Mouse (Mus musculus): ENCODE data around the gene Pwp2.
"Not testable (repeated sequence)": the region's sequence is repeated elsewhere in the genome, so short reads cannot be mapped to it uniquely, and the experiment has no call there.

The Pwp2 gene

GRCm38 (mm10) chr10:78184531-78185380, at the start of gene Pwp2:
Pwp2 (minus strand) TSS chr10:78185149.
- peak; percentile 91 for DNase-seq (ENCODE audit: low spot score)

GRCm38 (mm10) chr10:78233756-78234155, 48.8 kb upstream of the Pwp2 start:
- no peak for DNase-seq (ENCODE audit: low spot score)

- DNase-seq (ENCODE audit: low spot score): no peak
Measured at GRCm38 (mm10) chr10:78233161-78233560, 48.2 kb upstream of the Pwp2 start.

GRCm38 (mm10) chr10:78232301-78232980, 47.5 kb upstream of the Pwp2 start:
- no peak for DNase-seq (ENCODE audit: low spot score)

GRCm38 (mm10) chr10:78228560-78228928, 43.6 kb upstream of the Pwp2 start:
- no peak for DNase-seq (ENCODE audit: low spot score)

- DNase-seq (ENCODE audit: low spot score): no peak
Measured at GRCm38 (mm10) chr10:78227875-78228559, 43.1 kb upstream of the Pwp2 start.

- no peak for DNase-seq (ENCODE audit: low spot score)
Measured at GRCm38 (mm10) chr10:78224136-78224535, 39.2 kb upstream of the Pwp2 start.

- DNase-seq (ENCODE audit: low spot score): no peak
Measured at GRCm38 (mm10) chr10:78222908-78223307, 38.0 kb upstream of the Pwp2 start.

- DNase-seq (ENCODE audit: low spot score): no peak
Measured at GRCm38 (mm10) chr10:78221315-78221714, 36.4 kb upstream of the Pwp2 start.

- DNase-seq (ENCODE audit: low spot score): no peak
Measured at GRCm38 (mm10) chr10:78219528-78219927, 34.6 kb upstream of the Pwp2 start.

GRCm38 (mm10) chr10:78218576-78218975, 33.6 kb upstream of the Pwp2 start:
- DNase-seq (ENCODE audit: low spot score): no peak

GRCm38 (mm10) chr10:78216376-78217083, 31.6 kb upstream of the Pwp2 start:
- DNase-seq (ENCODE audit: low spot score): no peak

GRCm38 (mm10) chr10:78214371-78214770, 29.4 kb upstream of the Pwp2 start:
- no peak for DNase-seq (ENCODE audit: low spot score)

GRCm38 (mm10) chr10:78211311-78211710, 26.4 kb upstream of the Pwp2 start:
- no peak for DNase-seq (ENCODE audit: low spot score)

GRCm38 (mm10) chr10:78201182-78201581, 16.2 kb upstream of the Pwp2 start:
- no peak for DNase-seq (ENCODE audit: low spot score)

GRCm38 (mm10) chr10:78192933-78193332, 8.0 kb upstream of the Pwp2 start:
- DNase-seq (ENCODE audit: low spot score): no peak

GRCm38 (mm10) chr10:78186076-78186475, 1.1 kb upstream of the Pwp2 start:
- not testable (repeated sequence) for DNase-seq (ENCODE audit: low spot score)

GRCm38 (mm10) chr10:78185381-78185725, 404 bp upstream of the Pwp2 start:
- no peak for DNase-seq (ENCODE audit: low spot score)

GRCm38 (mm10) chr10:78183577-78183976, 1.4 kb downstream of the Pwp2 start:
- no peak for DNase-seq (ENCODE audit: low spot score)

- DNase-seq (ENCODE audit: low spot score): no peak
Measured at GRCm38 (mm10) chr10:78182321-78182720, 2.6 kb downstream of the Pwp2 start.

- no peak for DNase-seq (ENCODE audit: low spot score)
Measured at GRCm38 (mm10) chr10:78174474-78174873, 10.5 kb downstream of the Pwp2 start.

- DNase-seq (ENCODE audit: low spot score): no peak
Measured at GRCm38 (mm10) chr10:78171581-78171980, 13.4 kb downstream of the Pwp2 start.
